Mouse (Mus musculus): Measurements from ENCODE around the gene Shisal2a. TPM values are rescaled to one million over a fixed set of nuclear protein-coding genes. Genes with fewer than 3 reads are reported as not detected.

Shisal2a gene
- 1 to 10 TPM; 6.9 to 7.6 TPM for total RNA-seq (2021)
- long read RNA-seq, experiment 1, transcript Shisal2a-201 (3 exons, 593 nt) = major isoform, 11 of 12 reads
- long read RNA-seq, experiment 1, partial matches to known transcripts = 0 of 12 reads
- long read RNA-seq, experiment 1, other reads (novel, unspliced or antisense) = 1 of 12 reads
- long read RNA-seq, experiment 2, transcript Shisal2a-201 (3 exons, 593 nt) = major isoform, 6 of 8 reads
- long read RNA-seq, experiment 2, partial matches to known transcripts = 0 of 8 reads
- long read RNA-seq, experiment 2, other reads (novel, unspliced or antisense) = 2 of 8 reads

DNA sequence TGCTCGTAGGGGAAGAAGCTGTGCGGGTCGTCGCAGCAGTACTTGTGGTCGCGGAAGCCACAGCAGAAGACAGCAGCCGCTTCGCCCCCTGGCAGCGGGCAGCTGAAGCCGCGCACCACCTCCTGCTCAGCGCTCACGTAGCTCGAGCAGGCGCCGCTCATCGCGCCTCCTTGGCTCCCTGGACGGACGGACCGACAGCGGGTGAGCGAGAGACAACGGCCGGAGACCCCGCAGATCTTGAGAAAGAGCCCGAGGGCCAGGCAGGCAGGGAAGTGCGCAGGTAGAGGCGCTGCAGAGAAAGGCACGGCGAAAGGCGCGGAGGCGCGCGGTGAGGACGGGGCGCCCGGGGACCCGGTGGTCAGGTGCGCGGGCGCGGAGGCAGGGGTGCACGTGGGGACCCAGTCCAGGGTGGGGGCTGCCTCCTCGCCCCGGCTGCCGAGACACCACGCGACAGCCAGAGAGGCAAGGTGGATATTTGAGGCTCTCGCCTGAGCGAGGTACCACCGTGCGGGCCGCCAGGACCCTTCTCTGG, at the start of gene Shisal2a:
Gene Shisal2a, minus strand, starts transcription at position 167 of the 532 bp plus-strand sequence.
- DNase-seq (ENCODE audit: low spot score in 2 of 2) = no peak

- no peak for DNase-seq (ENCODE audit: low spot score in 2 of 2)
These were observed 48.4 kb upstream of the Shisal2a start for GRCm38 (mm10) chr4:108431561-108431936.

DNA sequence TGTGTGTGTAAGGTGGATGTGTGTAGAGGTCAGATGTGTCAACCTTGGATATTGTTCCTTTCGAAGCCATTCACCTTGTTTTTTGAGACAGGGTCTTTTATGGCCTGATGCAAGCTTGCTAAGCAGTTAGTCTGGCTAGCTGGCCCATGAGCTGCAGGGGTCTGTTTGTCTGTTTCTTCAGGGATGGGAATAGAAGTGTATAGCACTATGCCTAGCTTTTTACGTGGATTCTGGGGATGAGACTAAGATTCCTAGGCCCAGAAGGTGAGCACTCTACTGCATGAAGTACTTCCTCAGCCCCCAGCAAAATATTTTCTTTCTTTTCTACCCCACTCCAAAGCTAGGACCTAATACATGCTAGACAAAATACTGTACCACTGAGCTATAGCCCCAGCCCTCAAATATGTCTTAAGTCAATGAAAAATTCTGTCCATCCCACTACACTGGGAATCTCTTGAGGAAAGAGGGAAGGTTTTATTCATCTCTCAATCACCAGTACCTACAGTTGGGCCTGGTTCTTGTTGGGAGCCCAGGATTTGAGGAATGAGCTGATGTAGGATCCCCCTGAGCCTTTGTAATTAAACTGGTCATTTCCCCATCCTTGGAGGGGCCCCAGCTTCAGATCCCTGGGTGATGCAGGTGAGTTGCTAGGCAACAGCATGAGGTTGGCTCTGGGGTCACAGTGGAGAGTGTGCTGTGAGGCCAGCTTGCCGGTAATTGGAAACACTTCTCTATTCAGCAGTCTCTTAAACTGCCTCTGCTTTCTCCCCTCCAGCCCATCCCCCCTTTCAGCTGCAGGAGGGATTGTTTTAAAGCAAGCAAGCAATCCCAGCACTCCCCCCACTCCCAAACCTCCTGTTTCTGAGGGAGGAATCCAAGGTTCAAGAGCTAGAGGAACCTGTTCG, 47.8 kb upstream of the Shisal2a start:
- DNase-seq (ENCODE audit: low spot score in 2 of 2) = no peak

- no peak for DNase-seq (ENCODE audit: low spot score in 2 of 2)
These were observed 45.2 kb upstream of the Shisal2a start for GRCm38 (mm10) chr4:108428341-108428721.

DNA sequence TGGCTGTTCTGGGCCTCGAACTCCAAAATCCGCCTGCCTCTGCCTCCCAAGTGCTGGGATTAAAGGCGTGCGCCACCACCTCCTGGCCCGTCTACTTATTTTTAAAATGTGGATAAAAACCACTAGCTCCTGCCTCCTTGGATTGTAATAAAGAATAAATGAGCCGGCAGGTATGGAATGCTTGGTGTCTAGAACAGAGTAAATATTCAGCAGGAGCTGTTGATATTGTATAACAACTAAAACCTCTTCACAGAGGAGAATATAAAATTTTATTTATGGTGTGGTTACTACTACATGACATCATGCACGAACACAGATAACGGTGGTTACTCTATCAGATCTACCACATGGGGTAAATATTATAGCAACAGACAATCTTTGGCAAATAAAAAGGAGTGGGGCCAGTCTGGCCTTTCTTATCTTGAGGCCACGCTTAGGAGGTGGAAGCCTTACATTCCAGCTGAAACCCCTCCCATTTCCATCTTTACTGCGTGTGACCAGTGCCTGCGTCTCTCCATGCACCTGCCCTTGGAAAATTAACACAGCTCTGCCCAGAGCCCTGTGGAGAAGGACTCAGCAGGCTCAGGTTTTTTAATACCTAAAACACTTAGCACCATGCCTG, 44.7 kb upstream of the Shisal2a start:
- no peak for DNase-seq (ENCODE audit: low spot score in 2 of 2)

- DNase-seq (ENCODE audit: low spot score in 2 of 2) = no peak
These were observed 41.4 kb upstream of the Shisal2a start for GRCm38 (mm10) chr4:108424587-108424986.

DNA sequence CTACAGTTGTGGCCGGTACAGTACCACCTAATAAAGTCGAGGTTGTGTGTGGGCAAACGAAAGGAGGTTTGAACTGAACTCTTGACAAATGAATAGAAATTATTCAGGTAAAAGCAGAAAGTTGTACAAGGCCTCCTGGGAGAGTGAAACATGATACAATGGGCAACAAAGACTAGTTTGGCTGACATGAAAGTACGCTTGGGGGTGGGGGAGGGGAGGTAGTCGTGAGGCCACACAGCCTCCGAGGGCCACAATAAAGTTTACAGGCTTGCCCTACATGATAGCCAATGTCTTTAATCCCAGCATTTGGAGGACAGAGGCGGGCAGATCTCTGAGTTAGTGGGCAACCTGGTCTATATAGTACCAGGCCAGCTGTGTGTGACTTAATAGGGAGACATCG, 24.5 kb upstream of the Shisal2a start:
- DNase-seq (ENCODE audit: low spot score in 2 of 2) = no peak

DNA sequence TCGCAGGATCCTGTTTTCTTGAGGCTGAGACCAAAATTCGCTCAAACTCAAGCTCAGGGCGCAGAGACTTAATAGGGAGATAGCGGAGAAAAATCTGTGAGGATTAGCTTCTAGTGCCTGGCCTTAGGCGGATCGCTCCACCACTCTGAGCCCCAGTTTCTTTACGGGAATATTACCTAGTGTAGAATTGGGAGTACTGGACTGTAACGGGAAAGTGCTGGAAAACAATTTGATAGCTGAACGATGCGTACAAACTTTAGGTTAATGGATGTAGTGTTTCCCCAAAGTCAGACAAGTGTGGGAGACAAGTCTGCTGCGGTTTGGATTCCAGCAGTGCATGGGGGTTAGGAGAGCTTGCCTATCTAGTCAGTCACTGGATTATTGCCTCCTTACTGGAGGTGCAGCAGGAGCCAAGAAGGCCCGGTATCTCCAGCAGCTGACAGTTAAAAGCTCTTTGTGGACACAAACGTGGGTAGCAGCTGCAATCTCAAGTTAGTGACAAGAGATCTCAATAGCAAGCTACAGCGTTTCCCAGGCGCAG, 23.8 kb upstream of the Shisal2a start, which contains the start of gene Gpx7:
Gene Gpx7, minus strand, starts transcription at position 101 of the 541 bp plus-strand sequence.
- no peak for DNase-seq (ENCODE audit: low spot score in 2 of 2)

DNA sequence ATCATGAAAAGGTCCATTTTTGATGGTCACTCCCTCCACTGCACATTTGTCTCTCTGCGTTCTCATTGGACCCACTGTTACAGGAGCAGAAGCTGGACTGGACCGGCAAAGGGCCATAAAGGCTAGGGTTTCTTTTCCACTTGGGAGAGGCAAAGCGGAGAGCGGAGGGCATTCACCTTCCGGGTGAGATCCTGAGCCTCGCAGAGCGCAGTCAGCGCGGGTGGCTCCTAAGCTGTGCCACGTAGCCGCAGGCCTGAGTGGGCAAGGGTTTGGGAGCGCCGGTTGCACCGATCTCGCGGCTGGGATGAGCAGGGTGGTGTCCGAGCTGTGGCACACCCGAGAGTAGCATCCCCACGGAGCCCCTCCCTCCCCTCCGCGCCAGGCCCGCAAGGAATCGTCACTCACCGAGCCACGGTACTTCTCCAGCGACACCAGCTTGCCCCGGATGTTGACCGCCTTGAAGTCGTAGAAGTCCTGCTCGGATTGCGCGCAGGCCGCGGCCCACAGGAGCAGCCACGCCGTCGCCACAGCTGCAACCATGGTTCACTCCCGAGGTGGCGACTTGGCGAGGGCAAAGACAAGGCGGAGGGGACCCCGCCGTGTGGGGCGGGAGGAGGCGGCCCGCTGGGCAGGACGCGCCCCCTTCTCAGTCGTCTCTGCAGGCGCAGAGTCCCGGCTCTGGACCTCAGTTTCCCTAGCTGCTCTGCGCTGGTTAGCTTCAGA, 23.1 kb upstream of the Shisal2a start:
- peak; percentile 40 to 45 for DNase-seq (ENCODE audit: low spot score in 2 of 2)

DNA sequence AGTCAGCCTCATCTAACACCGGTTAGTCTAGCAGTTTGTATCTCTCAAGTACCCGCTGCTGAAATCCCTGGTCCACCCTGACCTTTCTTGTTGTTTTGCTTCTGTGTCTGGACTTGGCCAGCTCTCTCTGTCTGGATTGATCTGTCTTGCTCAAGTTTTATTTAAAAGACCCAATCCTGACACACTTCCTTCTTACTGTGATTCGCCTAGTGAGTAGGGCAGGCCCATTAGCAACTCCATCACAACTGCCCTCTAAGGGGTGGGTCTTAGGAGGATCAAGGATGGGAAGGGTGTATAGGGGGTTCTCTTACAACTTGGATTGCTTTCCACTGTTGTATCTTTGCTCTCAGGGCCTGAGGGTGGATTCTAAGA, 22.6 kb upstream of the Shisal2a start:
- DNase-seq (ENCODE audit: low spot score in 2 of 2) = no peak

GRCm38 (mm10) chr4:108403861-108404635, 20.9 kb upstream of the Shisal2a start:
- DNase-seq (ENCODE audit: low spot score in 2 of 2) = no peak

DNA sequence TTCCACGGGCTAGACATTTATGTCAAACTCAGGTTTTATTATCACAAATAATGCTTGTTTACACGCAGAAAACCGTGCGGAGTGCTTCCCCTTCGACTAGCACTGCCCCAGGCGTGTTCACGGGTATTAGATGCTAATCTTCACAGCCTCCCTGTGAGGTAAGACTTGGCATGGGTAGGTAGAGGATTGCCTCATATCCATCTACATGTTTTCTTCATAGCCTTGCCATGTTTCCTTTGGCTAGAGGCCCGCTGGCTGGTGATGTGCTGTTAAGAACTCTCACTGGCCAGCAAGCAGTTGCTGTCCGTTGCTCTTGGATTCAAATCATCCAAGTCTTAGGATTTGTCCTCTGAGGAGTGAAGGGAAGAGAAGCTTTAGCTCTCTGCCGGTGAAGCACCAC, 17.2 kb upstream of the Shisal2a start:
- no peak for DNase-seq (ENCODE audit: low spot score in 2 of 2)

- no peak for DNase-seq (ENCODE audit: low spot score in 2 of 2)
These were observed 11.1 kb upstream of the Shisal2a start for GRCm38 (mm10) chr4:108394236-108394635.

- no peak for DNase-seq (ENCODE audit: low spot score in 2 of 2)
These were observed 9.4 kb upstream of the Shisal2a start for GRCm38 (mm10) chr4:108392558-108392957.

- DNase-seq (ENCODE audit: low spot score in 2 of 2) = no peak
These were observed 8.0 kb upstream of the Shisal2a start for GRCm38 (mm10) chr4:108391124-108391523.

GRCm38 (mm10) chr4:108388741-108389140, 5.6 kb upstream of the Shisal2a start:
- no peak for DNase-seq (ENCODE audit: low spot score in 2 of 2)

GRCm38 (mm10) chr4:108387681-108388253, 4.6 kb upstream of the Shisal2a start:
- DNase-seq (ENCODE audit: low spot score in 2 of 2) = peak; percentile 18 to 49

DNA sequence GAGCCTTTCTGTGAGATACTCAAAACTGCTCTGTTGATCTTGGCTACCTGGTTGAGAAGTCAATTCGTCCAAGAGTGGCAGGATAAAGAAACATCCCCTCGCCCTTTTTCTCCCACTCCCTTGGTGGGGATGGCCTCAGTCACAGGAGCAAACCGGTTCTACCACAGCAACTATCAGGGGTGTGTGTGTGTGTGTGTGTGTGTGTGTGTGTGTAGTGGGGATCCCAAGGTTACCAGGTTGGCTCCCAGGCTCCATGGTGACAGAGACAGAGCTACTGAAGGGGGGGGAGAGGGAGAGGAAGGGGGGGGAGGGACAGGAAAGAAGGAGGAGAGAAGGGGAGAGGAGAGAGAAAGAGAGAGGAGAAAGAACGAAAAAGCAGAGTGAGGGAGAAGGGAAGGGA, 4.0 kb upstream of the Shisal2a start:
- DNase-seq (ENCODE audit: low spot score in 2 of 2) = no peak

- no peak for DNase-seq (ENCODE audit: low spot score in 2 of 2)
These were observed 2.9 kb upstream of the Shisal2a start for GRCm38 (mm10) chr4:108386087-108386486.

DNA sequence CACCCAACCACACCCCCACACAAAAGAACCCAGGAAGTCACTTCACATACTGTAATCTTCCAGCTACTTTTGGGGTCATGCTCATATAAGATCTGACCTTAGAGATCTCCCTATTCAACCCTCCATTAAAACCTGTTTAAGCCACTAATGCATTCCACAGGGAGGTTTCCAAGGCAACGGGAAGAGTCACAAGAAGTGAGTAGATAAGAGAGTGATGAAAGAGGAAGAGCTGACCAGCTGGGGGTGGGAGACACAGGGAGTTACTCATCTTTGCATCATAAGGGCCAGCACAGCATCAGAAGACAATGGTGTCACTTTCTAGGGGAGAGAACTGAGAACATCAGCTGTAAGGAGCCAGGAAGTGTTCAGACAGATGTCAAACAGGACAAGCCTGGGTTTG, 3.0 kb downstream of the Shisal2a start:
- DNase-seq (ENCODE audit: low spot score in 2 of 2) = no peak
